ENCODE assay signal across 8 mouse cellular contexts in genomic region chr15:86124359-86124758, GRCm38 (mm10).
DNase-seq lines count a peak whose midpoint lies in the region; ATAC-seq lines count a peak whose summit lies in the region.

No protein-coding gene starts in this region.

- H3K4me1 ChIP-seq in kidney, embryonic 15.5 days: 0 out of 2 replicates have a peak, but pooled peaks cover 3% of the 10 kb centered on the region
- H3K4me1 ChIP-seq in liver, embryonic 11.5 days (replicated peaks; ENCODE audit: control insufficient read depth, insufficient read depth, low read length): no peaks in the 10 kb centered on the region
- H3K4me1 ChIP-seq in neural tube, embryonic 15.5 days: 0 out of 2 replicates have a peak, but pooled peaks cover 2% of the 10 kb centered on the region

- no peak overlapping the region for H3K4me2 ChIP-seq in kidney, embryonic 15.5 days
- H3K4me2 ChIP-seq in liver, embryonic 11.5 days: no peak overlapping the region
- no peak overlapping the region for H3K4me2 ChIP-seq in neural tube, embryonic 15.5 days

- no peaks in the 10 kb centered on the region for H3K9me3 ChIP-seq in kidney, embryonic 15.5 days (replicated peaks)
- H3K9me3 ChIP-seq in liver, embryonic 11.5 days (ENCODE audit: control insufficient read depth, low read length): no peaks in the 10 kb centered on the region
- H3K9me3 ChIP-seq in neural tube, embryonic 15.5 days (replicated peaks): no peaks in the 10 kb centered on the region

- 41% methylated on average over 1 of the region's 1 CpGs for WGBS in kidney, embryonic 15.5 days
- 48% methylated on average over 1 of the region's 1 CpGs for WGBS in liver, embryonic 11.5 days
- whole genome bisulfite sequencing in neural tube, embryonic 15.5 days: 50% methylated on average over 1 of the region's 1 CpGs

- H3K27ac ChIP-seq in kidney, embryonic 15.5 days: no peak overlapping the region
- no peak overlapping the region for H3K27ac ChIP-seq in liver, embryonic 11.5 days (ENCODE audit: low read depth, low read length)
- no peak overlapping the region for H3K27ac ChIP-seq in neural tube, embryonic 15.5 days (replicated peaks)

- H3K27me3 ChIP-seq in kidney, embryonic 15.5 days: no peaks in the 10 kb centered on the region
- H3K27me3 ChIP-seq in liver, embryonic 11.5 days (replicated peaks; ENCODE audit: control insufficient read depth, insufficient read depth, low read length): no peaks in the 10 kb centered on the region
- H3K27me3 ChIP-seq in neural tube, embryonic 15.5 days (replicated peaks): no peaks in the 10 kb centered on the region

- H3K36me3 ChIP-seq in kidney, embryonic 15.5 days: peaks cover 72% of the 10 kb centered on the region
- peaks cover 21% of the 10 kb centered on the region for H3K36me3 ChIP-seq in liver, embryonic 11.5 days (ENCODE audit: control insufficient read depth, insufficient read depth, low read length)
- peaks cover 77% of the 10 kb centered on the region for H3K36me3 ChIP-seq in neural tube, embryonic 15.5 days

- H3K9ac ChIP-seq in kidney, embryonic 15.5 days: no peak overlapping the region
- H3K9ac ChIP-seq in liver, embryonic 11.5 days (ENCODE audit: low read depth, low read length): no peak overlapping the region
- H3K9ac ChIP-seq in neural tube, embryonic 15.5 days (replicated peaks): no peak overlapping the region

- peak; percentile 78 for DNase-seq in A20 (ENCODE audit: low read depth, low spot score)
- peak; percentile 88 for DNase-seq in NIH3T3 (ENCODE audit: low read depth)
- DNase-seq in cerebellum, postnatal 14 days: peak; percentile 91 to 94
- DNase-seq in gastrocnemius, adult 18-20 months (ENCODE audit: low spot score): peak; percentile 75
- no peak for DNase-seq in liver, embryonic 11.5 days (ENCODE audit: low spot score)
- DNase-seq in thymus, postnatal 14 days: peak; percentile 86

- ATAC-seq in kidney, embryonic 15.5 days (replicated peaks; ENCODE audit: low FRiP score): peak; percentile 10; the same call in 1 of the 2 replicates
- ATAC-seq in liver, embryonic 11.5 days (replicated peaks; ENCODE audit: low FRiP score): peak; percentile 41; the same call in 1 of the 2 replicates
- ATAC-seq in neural tube, embryonic 15.5 days (ENCODE audit: low FRiP score): 0 out of 2 replicates have a peak, but pooled peaks have one; percentile 29

- no peak overlapping the region for H3K4me3 ChIP-seq in kidney, embryonic 15.5 days (replicated peaks)
- no peak overlapping the region for H3K4me3 ChIP-seq in liver, embryonic 11.5 days (ENCODE audit: low read depth, low read length)
- H3K4me3 ChIP-seq in neural tube, embryonic 15.5 days (replicated peaks): no peak overlapping the region
